Mouse (Mus musculus) CD8-positive naive resting alpha-beta T cell, adult 2 months (primary cell): Measurements from ENCODE around the gene Slc16a5.
"Not testable (repeated sequence)": the region's sequence is repeated elsewhere in the genome, so short reads cannot be mapped to it uniquely, and the experiment has no call there.

Source experiments
- DNase-seq, 2 experiments: peaks; one replicate each; pipeline ENCODE4 v3.0.0; 2022; ENCODE audit warnings: low read depth in 2 of 2, low spot score in 2 of 2

Slc16a5 gene

DNA sequence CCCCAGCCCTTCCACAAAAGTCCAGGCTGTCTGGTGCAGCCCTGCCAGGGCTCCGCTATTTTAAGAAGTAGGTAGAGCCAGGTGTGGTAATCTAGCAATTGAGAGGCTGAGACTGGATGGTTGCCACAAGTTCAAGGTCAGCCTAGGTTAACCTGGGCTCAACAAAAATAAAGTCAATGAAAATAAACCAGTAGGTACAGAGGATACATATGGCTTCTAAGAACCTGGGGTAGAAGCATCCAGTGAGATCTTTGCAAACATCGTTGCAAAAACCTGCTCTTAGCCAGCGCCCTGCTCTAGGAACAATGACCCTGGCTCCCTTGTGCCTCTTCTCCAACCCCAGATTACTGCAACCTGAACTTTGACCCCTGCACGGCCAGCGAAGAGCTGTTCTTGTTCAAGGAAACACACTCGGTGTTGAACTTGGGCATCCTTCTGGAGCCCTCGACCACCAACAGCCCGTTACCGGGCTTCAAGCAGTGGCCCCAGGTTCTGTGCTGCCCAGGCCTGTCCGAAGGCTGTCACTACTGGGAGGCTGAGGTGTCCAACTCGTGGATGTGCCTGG, 14.9 kb upstream of the Slc16a5 start:
- no peak for DNase-seq

DNA sequence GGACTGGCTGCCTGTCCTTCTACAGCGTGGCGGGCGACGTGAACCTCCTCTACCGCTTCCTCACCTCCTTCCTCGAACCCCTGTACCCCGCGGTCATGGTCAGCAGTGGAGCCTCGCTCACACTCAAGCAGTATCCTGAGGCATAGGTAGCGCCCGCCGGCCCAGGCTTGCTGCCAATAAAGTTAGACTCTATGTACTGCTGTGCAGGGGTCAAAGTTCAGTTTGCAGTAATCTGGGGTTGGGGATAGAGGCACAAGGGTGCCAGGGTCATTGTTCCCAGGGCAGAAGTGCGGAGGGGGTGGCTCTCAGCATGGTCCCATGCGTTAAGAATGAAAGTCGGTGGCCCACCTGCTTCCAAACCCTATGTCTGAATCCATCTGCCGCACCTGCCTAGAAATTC, 14.2 kb upstream of the Slc16a5 start:
- DNase-seq, result no peak

DNA sequence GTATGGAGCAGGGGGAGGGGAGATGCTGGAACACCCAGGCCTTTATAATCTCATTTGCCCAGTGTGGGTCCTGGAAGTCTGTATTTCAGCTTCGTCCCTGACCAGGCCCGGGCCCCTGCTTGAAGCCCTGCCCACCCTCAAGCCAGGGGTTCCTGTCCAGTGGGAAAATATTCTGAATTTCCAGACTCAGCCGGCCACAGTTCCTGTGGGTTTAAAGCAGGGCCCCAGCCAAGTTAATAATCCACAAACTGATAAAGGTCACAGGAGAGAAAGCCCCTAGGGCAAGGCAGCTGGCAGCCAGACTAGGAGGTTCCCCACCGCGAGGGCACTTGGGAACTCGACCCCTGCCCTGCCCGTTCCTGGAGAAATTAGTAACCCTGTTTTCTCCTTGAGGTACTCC, 13.3 kb upstream of the Slc16a5 start:
- DNase-seq, result no peak

DNA sequence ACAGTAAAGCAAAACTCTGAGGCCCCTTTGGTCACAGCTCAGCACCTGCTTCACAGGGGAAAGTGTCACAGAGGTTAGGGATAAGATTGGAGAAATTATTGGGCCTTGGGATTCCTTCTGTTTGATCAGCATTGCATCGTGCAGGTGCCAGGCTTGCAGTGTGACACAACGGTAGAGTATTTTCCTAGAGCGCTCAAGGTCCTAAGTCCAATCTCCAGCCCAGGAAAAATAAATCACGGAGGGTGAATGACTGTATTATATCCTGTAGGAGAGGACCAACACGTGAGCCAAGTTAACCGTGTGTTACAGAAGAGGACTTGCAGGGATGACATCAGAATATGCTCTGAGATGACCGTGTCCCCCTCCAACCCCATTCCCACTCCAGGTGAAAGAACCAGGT, 12.1 kb upstream of the Slc16a5 start:
- no peak for DNase-seq

DNA sequence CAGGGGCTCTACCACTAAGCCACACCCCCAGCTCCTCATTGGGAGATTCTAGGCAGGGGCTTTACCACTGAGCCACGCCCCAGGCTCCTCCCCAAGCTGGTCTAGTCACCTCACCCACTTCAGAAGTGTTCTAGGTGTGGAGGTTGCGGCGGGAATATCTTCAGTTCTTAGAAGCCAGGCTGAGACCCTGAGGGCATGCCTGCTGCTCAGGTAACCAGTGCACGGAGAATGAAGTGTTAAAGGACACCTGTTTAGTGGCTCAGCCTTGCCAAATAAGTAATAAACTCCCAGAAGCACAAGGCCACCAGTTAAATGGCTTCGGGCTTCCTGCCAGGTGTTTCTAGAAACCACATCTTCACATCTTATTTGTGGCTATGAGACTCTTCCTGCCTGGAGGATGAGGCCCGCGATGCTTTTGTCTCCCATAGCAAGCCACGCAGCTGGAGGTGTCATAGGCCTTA, 10.5 kb upstream of the Slc16a5 start:
- peak; percentile 71 to 77 for DNase-seq

DNA sequence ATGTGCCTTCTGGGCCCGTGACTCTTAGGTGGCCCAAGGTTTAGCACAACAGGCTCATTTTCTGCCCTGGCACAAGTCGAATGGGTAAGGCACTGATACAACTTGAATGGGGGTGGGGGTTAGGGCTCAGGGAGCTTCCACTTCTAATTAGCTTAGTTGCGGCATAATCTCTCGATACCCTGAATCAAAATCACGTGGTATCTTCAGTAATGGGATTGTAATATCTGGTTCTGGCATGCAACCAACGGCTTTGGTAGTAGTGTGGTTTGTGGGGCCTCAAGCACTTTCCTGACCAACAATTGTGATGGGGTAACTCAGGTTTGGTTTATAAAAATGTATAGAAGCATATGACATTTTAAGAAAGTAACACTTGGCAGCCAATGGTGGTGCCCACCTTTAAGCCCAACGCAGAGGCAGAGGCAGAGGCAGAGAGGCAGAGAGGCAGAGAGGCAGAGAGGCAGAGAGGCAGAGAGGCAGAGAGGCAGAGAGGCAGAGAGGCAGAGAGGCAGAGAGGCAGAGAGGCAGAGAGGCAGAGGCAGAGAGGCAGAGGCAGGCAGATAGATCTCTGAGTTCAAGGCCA, 9.9 kb upstream of the Slc16a5 start:
- no peak for DNase-seq

DNA sequence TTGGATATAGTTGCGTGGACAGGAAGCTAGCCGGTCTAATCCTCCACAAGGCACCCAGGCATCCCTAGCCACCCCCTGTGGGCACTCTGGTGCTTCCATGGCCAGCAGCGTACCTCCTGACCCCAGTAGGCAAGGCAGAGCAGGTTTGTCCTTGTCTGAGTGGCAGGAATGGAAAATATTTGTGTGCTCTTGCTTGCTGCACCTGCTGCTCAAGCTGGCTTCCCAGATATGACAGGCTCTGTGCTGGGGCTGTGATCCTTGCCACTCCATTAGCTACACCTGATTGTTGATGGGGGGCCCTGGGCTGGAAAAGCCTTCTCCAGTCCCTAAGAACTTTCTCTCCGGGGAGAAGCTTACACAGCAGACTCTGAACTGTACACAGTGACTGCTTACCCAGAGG, 9.0 kb upstream of the Slc16a5 start:
- no peak for DNase-seq

DNA sequence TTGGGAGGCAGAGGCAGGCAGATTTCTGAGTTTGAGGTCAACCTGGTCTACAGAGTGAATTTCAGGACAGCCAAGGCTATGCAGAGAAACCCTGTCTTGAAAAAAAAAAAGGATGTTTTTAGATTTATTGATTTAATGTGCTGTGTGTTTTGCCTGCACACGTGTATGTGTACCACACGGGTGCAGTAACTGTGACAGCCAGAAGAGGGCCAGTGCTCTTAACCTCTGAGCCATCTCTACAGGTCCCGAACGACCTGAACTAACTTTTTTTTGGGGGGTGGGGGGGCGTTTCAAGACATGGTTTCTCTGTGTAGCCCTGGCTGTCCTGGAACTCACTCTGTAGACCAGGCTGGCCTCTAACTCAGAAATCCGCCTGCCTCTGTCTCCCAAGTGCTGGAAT, 7.5 kb upstream of the Slc16a5 start:
- DNase-seq, result not testable (repeated sequence)

DNA sequence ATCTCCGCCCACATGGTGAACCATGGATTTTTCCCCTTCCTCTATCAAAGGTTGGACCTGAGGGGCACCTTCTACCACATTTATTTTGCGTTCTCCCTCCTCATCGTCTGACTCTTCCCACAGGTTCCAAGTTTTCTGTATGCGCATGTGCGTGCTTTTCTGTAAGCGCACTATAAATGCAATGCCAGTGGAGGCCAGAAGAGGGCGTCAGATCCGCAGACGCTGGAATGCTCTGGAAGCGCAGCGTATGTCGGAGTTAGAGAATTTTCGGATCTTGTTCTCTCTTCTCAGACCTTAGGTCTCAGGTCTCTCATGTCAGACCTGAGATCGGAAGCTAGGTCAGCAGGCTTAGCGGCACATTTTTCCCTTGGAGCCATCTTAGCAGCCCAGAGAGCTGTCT, 6.7 kb upstream of the Slc16a5 start:
- no peak for DNase-seq

DNA sequence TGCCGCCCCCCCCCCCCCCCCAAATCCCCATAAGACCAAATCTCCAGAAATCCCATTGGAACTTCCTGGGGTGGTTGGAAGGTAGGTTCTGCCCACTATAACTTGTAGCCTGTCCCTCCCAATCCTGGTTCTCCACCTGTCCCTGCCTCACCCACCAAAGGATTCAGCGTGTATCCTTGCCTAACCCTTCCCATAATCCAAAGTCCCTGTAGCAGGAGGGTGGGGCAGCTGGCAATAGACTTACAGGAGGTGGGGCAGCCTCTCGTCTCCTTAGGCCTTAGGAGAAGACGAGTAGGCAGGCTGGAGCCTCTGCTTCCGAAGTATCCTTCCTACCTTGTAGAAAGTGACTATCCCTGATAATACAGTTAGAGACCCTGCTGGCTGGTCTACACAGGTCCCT, 6.1 kb upstream of the Slc16a5 start:
- DNase-seq, result no peak

DNA sequence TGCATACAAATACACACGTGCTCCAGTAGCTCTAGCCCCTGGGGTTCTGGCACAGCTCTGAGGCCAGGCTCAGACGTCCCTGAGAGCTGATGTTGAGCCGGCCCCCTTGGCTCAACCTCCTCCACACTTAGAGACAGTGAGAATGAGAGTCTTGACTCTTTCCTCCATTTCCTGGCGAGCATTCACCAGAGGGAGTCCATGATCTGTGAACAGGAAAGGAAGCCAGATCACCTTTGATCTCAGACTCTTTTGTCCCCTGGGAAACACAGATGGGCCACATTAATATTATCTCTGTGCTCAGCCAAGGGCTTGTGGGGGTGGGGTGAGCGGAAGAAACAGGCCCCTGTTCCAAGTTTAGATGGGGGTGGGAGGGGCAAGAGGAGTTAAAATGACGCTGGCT, 4.9 kb upstream of the Slc16a5 start:
- no peak for DNase-seq

DNA sequence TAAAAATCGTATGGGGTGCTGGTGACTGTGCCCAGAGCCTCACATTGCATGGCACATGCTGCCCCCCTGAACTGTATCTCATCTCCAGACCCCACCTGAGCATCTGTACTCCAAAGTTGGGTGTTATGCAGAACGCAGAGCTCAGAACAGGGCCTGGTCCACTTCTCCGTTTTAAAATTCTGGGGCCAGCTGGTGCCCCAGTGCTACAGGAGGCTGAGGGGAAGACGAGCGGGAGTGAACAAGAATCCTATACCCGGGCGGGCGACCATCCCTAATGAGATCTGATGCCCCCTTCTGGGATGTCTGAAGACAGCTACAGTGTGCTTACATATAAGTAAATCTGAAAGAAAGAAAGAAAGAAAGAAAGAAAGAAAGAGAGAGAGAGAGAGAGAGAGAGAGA, 1.3 kb upstream of the Slc16a5 start:
- no peak for DNase-seq

DNA sequence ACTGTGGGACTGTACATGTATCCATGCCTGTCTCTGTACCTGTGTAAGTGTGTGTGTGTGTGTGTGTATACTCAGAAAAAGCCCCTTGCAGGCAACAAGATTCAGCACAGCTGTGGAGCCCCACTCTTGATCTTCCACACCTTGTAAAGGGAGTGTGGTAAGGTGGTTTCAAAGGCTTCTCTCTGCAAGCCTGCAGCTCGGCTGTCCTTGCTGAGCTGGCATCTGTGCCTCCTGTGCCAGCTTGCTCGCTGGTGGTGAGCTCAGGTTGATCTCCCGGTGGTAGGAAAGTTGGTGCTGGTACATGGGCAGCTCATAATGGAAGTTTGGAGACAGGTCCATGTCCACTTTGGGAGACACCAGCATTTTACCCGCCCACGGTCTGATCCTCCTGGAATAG, 430 bp upstream of the Slc16a5 start:
- DNase-seq, result no peak

DNA sequence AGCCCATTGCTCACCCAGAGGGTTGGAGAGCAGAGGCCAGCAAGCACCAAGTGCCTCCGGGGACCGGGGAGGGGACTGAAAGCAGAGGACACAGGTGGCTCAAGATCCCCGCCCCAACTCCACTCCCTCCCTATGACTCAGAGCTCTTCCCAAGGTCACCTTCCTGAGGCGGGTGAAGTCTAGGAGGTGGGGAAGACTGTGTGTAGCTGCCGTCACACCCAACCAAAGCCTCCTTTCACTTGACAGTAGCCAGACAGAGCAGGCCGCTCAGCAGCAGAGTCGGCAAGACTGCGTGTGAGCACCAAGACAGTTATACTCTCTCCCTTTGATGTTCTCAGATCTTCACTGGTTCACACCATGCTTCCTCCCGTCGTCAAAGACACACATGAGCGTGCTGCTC, 1.1 kb downstream of the Slc16a5 start:
- peak in 1 of 2 experiments; percentile 51 for DNase-seq

DNA sequence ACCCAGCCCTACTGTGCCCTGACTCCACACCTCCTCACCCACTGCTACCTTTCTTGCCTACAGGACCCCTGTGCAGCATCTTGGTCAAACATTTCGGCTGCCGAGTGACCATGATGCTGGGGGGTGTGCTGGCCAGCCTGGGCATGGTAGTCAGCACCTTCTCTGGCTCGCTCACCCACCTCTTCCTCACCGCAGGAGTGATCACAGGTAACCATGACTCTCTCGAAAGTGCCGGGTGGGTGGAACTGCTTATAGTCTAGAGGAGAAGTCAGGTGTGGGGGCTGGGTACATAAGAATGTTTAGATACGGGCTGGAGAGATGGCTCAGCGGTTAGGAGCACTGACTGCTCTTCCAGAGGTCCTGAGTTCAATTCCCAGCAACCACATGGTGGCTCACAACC, 2.6 kb downstream of the Slc16a5 start:
- no peak for DNase-seq

DNA sequence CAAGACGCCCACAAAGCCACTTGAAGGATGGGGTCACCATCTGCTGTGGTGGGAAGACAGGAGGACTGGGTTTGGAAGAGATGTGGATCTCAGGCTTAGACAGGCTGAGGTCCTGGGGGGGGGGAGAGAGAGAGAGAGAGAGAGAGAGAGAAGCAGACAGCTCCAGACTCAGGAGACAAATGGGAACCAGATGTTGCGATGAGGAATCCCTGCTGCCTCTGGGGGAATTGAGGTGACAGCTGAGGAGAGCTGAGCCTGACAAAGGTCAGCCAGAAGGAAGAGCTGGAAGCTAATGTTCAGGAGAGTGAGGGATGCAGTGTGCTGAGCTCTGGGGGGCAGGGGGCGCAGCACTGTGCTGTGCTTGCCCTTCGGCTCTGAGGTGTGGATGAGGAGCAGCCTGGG, 4.9 kb downstream of the Slc16a5 start:
- DNase-seq, result no peak

DNA sequence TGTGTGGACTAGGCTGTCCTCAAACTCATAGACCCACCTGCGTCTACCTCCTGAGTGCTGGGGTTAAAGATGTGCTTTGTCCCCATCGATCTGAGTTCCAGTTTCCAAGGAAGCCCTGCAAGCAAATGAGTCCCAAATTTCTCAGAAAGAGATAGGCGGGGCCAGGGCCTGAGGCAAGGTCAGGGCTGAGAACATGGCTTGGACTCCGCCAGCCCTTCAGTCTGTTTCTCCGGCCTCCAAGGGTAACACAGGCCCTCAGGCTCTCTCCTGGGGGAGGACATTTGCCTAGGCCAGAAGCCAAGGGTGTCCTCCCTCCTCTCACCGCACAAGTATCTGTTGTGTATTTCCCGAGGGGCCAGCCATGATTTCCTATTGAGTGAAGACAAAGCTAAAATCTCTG, 9.9 kb downstream of the Slc16a5 start:
- no peak for DNase-seq

DNA sequence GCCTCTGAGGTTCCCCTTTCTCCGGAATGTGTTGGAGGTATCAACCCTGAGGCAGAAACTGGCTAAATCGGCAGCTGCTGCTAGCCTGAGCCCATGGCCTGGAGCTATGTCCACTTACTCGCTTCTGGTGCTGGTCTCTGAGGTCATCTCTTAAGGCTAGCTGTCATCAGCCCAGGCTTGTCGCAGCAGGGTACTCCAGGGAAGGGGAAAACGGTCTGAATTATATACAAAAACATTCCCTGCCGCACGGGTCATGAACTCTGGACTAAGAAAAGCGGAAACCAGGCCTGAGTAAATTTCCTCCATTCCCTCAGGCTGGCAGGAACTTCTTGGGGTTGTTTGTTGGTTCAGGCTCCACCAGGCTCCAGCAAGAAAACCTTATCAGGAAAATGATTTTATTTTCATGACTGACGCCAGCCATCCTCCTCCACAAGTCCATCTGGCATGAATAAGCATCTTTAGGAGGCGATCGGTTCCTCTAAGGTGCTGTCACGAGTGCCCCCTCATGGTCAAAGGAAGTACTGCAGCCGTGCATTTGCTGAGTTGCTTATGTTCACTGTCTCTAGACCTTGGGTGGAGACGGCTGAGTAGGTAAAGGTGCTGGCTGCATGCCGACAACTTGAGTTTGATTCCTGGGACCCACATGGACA, 11.5 kb downstream of the Slc16a5 start:
- DNase-seq, result peak; percentile 92 to 95

DNA sequence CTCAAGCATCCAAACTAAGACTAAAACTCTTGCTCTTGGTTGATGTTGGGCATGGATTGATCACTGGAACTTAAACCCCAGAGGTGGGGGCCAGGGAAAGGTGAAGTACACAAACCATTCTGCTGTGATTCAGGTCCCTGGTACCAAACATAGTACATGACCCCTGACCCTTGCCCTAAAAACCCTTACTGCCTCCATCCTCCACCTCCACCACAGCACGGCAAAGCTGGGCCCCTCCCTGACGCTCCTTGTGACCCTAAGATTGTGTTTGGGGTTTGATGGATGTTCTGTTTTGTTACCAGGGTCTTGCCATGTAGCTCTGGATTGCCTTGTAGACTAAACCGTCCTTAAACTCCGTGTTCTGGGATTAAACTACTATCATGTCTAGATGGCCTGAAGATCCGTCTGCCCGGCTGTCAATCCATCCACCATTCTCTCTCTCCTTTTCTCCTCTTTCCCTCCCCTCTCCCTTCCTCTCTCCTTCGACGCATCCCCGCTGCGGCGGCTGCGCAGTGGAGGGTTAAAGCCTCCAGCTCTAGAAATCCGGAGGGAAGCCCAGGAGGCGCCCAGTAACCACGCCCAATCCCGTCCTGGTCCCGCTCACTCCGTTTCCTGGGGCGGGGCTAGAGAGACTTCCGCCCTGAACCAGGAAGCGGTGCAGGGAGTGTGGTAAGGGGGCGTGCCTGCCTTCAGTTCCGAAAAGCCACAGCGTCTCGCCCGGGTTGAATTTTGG, 12.9 kb downstream of the Slc16a5 start, which contains the start of gene Armc7:
TSS of gene Armc7 (plus strand) at position 643 of the 733 bp plus-strand sequence.
- DNase-seq, result peak; percentile 87 to 92

DNA sequence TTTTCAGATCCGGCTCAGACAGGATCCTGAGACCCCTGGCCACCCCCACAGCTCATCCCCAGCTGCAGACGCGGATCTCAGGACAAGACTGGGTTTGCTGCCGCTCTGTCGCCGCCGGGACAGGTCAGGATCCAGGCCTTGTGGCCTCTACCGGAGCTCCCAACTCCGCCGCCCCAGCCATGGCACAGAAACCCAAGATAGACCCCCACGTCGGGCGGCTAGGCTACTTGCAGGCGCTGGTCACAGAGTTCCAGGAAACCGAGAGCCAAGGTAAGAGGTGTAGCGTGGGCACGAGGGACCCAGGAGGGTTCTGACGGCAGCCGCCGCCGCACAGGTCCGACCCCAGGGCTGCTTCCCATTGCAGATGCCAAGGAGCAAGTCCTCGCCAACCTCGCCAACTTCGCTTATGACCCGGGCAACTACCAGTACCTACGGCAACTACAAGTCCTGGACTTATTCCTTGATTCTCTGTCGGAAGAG, 13.5 kb downstream of the Slc16a5 start:
- no peak for DNase-seq

DNA sequence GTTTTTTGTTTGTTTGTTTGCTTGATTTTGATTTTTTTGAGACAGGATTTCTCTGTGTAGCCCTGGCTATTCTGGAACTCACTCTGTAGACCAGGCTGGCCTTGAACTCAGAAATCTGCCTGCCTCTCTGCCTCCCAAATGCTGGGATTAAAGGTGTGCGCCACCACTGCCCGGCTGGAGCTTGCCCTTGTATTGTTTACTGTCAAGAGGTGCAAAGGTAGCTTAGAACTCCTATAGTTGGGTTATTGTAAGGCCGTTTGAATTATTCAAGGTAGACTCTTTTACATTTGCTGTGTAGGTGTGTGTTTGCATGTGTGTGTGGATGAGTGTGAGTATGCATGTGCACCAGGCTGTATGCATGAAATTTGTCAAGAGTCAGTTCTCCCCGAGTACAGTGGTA, 14.4 kb downstream of the Slc16a5 start:
- not testable (repeated sequence) for DNase-seq

DNA sequence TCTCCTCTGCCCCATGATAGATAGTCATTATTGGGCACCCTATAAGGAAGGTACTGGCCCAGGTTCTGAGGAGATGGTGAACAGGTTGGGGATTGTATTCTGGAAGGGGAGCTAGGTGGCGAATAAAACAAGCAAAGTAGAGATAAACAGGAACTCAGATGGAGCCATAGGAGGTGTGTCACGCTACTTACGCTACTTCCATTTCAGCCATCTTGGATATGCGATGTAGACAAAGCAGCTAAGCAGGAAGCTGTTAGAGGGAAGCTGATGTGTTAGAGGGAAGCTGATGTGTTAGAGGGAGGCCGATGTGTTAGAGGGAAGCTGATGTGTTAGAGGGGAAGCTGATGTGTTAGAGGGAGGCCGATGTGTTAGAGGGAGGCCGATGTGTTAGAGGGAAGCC, 15.1 kb downstream of the Slc16a5 start:
- DNase-seq, result not testable (repeated sequence)
